Mouse (Mus musculus): ENCODE measurements at regions not wholly inside any gene's neighbourhood (a gene's known extent, or its start where the extent isn't known, plus 50 kb on each side); places are given as distances from the start of the nearest gene placed in this dataset.

- TF ChIP-seq CTCF (IDR thresholded peaks at IDR 0.05; ENCODE audit: borderline replicate concordance, extremely low read depth, insufficient read depth, insufficient read length) (no peak), POLR2A (IDR thresholded peaks at IDR 0.05; ENCODE audit: borderline replicate concordance, extremely low read depth, insufficient read depth, insufficient read length, poor library complexity, severe bottlenecking) (no peak)
These were observed 950.4 kb downstream of the Abca13 start for GRCm38 (mm10) chr11:10142161-10142560.

Data from brain, embryonic 14.5 days (tissue).